In the genomic region with DNA sequence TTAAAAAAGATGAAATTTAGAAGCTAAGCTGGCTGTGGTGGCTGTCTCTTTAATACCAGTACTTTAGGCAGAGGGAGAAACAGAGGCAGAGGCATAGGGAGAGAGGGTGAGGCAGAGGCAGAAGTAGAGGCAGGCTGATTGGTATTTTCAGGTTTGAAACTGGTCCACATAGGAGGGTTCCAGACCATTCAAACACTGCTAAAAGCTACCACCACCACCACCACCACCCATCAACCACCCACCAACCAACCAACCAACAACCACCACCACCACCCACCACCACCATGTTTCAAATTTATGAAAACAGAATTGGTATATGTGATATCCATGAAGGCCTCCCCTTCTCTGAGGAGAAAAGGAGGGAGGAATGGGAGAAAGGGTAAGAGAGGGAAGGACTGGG, we compare ENCODE assay signal across 28 mouse cellular contexts. TPM values are rescaled to one million over a fixed set of nuclear protein-coding genes. Genes with fewer than 3 reads are reported as not detected.
DNase-seq lines count a peak whose midpoint lies in the region; ATAC-seq lines count a peak whose summit lies in the region.
"Had no signal": no experiment of that assay in that cellular context is flagged by ENCODE, and none has a peak within 500 bp of the region (broad histone marks: within the 10 kb centered on the region; RNA-seq: fewer than 3 reads in every experiment).

No protein-coding gene starts in this region.

- DNase-seq in forebrain, embryonic 11.5 days (ENCODE audit: low spot score) = no peak
- DNase-seq in heart, adult 9 months (ENCODE audit: low spot score in 2 of 2) = no peak
- peak; percentile 22 for DNase-seq in midbrain, embryonic 10.5 days (ENCODE audit: low spot score)
- no peak for DNase-seq in thymus, adult 18-20 months
- DNase-seq: adrenal gland, adult 8-10 months; gastrocnemius, postnatal 14 days; heart, postnatal 10 days; kidney, adult 2 months; kidney, postnatal 36 days had no signal

- no peaks in the 10 kb centered on the region for H3K9me3 ChIP-seq in forebrain, embryonic 13.5 days (replicated peaks)
- H3K9me3 ChIP-seq in forebrain, embryonic 11.5 days (ENCODE audit: control insufficient read depth, low read length) = no peaks in the 10 kb centered on the region
- H3K9me3 ChIP-seq in heart, embryonic 15.5 days (replicated peaks) = no peaks in the 10 kb centered on the region
- H3K9me3 ChIP-seq in midbrain, embryonic 10.5 days (replicated peaks) = no peaks in the 10 kb centered on the region
- no peaks in the 10 kb centered on the region for H3K9me3 ChIP-seq in midbrain, embryonic 13.5 days
- no peaks in the 10 kb centered on the region for H3K9me3 ChIP-seq in midbrain, embryonic 15.5 days
- H3K9me3 ChIP-seq: heart, embryonic 12.5 days; intestine, embryonic 15.5 days; limb, embryonic 13.5 days; lung, embryonic 15.5 days; midbrain, embryonic 12.5 days; stomach, embryonic 15.5 days had no signal

- no peaks in the 10 kb centered on the region for H3K36me3 ChIP-seq in forebrain, embryonic 13.5 days (ENCODE audit: poor library complexity, severe bottlenecking)
- H3K36me3 ChIP-seq in forebrain, embryonic 11.5 days (ENCODE audit: control insufficient read depth, insufficient read depth, low read length) = no peaks in the 10 kb centered on the region
- no peaks in the 10 kb centered on the region for H3K36me3 ChIP-seq in heart, embryonic 15.5 days
- H3K36me3 ChIP-seq in midbrain, embryonic 10.5 days = no peaks in the 10 kb centered on the region
- no peaks in the 10 kb centered on the region for H3K36me3 ChIP-seq in midbrain, embryonic 13.5 days
- H3K36me3 ChIP-seq in midbrain, embryonic 15.5 days (replicated peaks) = no peaks in the 10 kb centered on the region
- H3K36me3 ChIP-seq: heart, embryonic 12.5 days; intestine, embryonic 15.5 days; limb, embryonic 13.5 days; lung, embryonic 15.5 days; midbrain, embryonic 12.5 days; stomach, embryonic 15.5 days had no signal

- peaks cover 24% of the 10 kb centered on the region for H3K4me1 ChIP-seq in forebrain, embryonic 13.5 days
- H3K4me1 ChIP-seq in forebrain, embryonic 11.5 days (replicated peaks; ENCODE audit: control insufficient read depth, insufficient read depth, low read length) = no peaks in the 10 kb centered on the region; the same call in 1 of the 2 replicates
- peaks cover 30% of the 10 kb centered on the region for H3K4me1 ChIP-seq in heart, embryonic 15.5 days (replicated peaks)
- H3K4me1 ChIP-seq in midbrain, embryonic 10.5 days = peaks cover 38% of the 10 kb centered on the region
- H3K4me1 ChIP-seq in midbrain, embryonic 13.5 days (replicated peaks) = peaks cover 32% of the 10 kb centered on the region
- peaks cover 26% of the 10 kb centered on the region for H3K4me1 ChIP-seq in midbrain, embryonic 15.5 days

- H3K4me3 ChIP-seq in forebrain, embryonic 13.5 days = no peak overlapping the region
- H3K4me3 ChIP-seq in forebrain, embryonic 11.5 days (ENCODE audit: low read depth, low read length) = no peak overlapping the region
- H3K4me3 ChIP-seq in heart, embryonic 15.5 days = no peak overlapping the region
- no peak overlapping the region for H3K4me3 ChIP-seq in midbrain, embryonic 10.5 days
- no peak overlapping the region; the same call in 1 of the 2 replicates for H3K4me3 ChIP-seq in midbrain, embryonic 13.5 days (replicated peaks)
- no peak overlapping the region for H3K4me3 ChIP-seq in midbrain, embryonic 15.5 days
- H3K4me3 ChIP-seq: erythroblast, embryonic 14.5 days; myocyte had no signal

- H3K4me2 ChIP-seq in forebrain, embryonic 13.5 days = peak overlapping the region; percentile 77; the same call in 1 of the 2 replicates
- H3K4me2 ChIP-seq in forebrain, embryonic 11.5 days (ENCODE audit: low read depth, low read length, severe bottlenecking) = no peak overlapping the region
- H3K4me2 ChIP-seq in heart, embryonic 15.5 days = peak overlapping the region; percentile 99
- H3K4me2 ChIP-seq in midbrain, embryonic 13.5 days (replicated peaks) = no peak overlapping the region; the same call in 1 of the 2 replicates
- peak overlapping the region; percentile 70 for H3K4me2 ChIP-seq in midbrain, embryonic 15.5 days

- no peak overlapping the region for H3K9ac ChIP-seq in forebrain, embryonic 13.5 days
- no peak overlapping the region for H3K9ac ChIP-seq in forebrain, embryonic 11.5 days (ENCODE audit: low read length)
- no peak overlapping the region for H3K9ac ChIP-seq in heart, embryonic 15.5 days
- H3K9ac ChIP-seq in midbrain, embryonic 13.5 days (replicated peaks) = no peak overlapping the region
- no peak overlapping the region for H3K9ac ChIP-seq in midbrain, embryonic 15.5 days

- no peak overlapping the region for H3K27ac ChIP-seq in forebrain, embryonic 13.5 days
- H3K27ac ChIP-seq in forebrain, embryonic 11.5 days (ENCODE audit: low read depth, low read length) = no peak overlapping the region
- no peak overlapping the region for H3K27ac ChIP-seq in heart, embryonic 15.5 days
- H3K27ac ChIP-seq in midbrain, embryonic 10.5 days (replicated peaks) = no peak overlapping the region
- no peak overlapping the region for H3K27ac ChIP-seq in midbrain, embryonic 13.5 days
- no peak overlapping the region for H3K27ac ChIP-seq in midbrain, embryonic 15.5 days
- H3K27ac ChIP-seq: intestine, embryonic 15.5 days; left cerebral cortex, adult 2 months; limb, embryonic 13.5 days; lung, embryonic 15.5 days; stomach, embryonic 15.5 days had no signal

- H3K27me3 ChIP-seq in forebrain, embryonic 13.5 days = peaks cover 62% of the 10 kb centered on the region
- peaks cover 39% of the 10 kb centered on the region for H3K27me3 ChIP-seq in forebrain, embryonic 11.5 days (ENCODE audit: control insufficient read depth, insufficient read depth, low read length)
- H3K27me3 ChIP-seq in heart, embryonic 15.5 days = peaks cover 58% of the 10 kb centered on the region
- peaks cover 77% of the 10 kb centered on the region for H3K27me3 ChIP-seq in midbrain, embryonic 10.5 days (ENCODE audit: low read depth, poor library complexity, severe bottlenecking)
- H3K27me3 ChIP-seq in midbrain, embryonic 13.5 days = peaks cover 47% of the 10 kb centered on the region
- peaks cover 21% of the 10 kb centered on the region for H3K27me3 ChIP-seq in midbrain, embryonic 15.5 days (replicated peaks)

- ATAC-seq in forebrain, embryonic 13.5 days = no peak
- ATAC-seq in forebrain, embryonic 11.5 days (replicated peaks; ENCODE audit: low FRiP score) = no peak
- no peak for ATAC-seq in heart, embryonic 15.5 days (replicated peaks; ENCODE audit: insufficient number of reproducible peaks, insufficient read depth, low FRiP score, low read depth)
- no peak for ATAC-seq in midbrain, embryonic 13.5 days
- ATAC-seq in midbrain, embryonic 15.5 days (replicated peaks) = no peak
- ATAC-seq: activated CD4-positive, CD25-positive, alpha-beta regulatory T cell, adult 4 months had no signal

RNA-seq across cellular contexts. Expression of a gene that starts 2.1 kb away (rescaled TPM):
- 0.63 and 0.92 TPM in 2 replicates for polyA plus RNA-seq in forebrain, embryonic 13.5 days (2015; fragmentation: Nextera tagmentation; extraction: Ambion mirVana)
- polyA plus RNA-seq in forebrain, embryonic 11.5 days (2014; fragmentation: Nextera tagmentation; extraction: Ambion mirVana) = 0.57 and 0.73 TPM in 2 replicates
- polyA plus RNA-seq in heart, embryonic 15.5 days (2015; fragmentation: Nextera tagmentation; extraction: Ambion mirVana) = 0.14 and 0.79 TPM in 2 replicates
- polyA plus RNA-seq in midbrain, embryonic 10.5 days (2016; fragmentation: Nextera tagmentation; extraction: Ambion mirVana) = 0.17 TPM in 1 of 2 replicates, not detected in the other
- 0.35 and 0.50 TPM in 2 replicates for polyA plus RNA-seq in midbrain, embryonic 13.5 days (2015; fragmentation: Nextera tagmentation; extraction: Ambion mirVana)
- 0.45 and 0.57 TPM in 2 replicates for polyA plus RNA-seq in midbrain, embryonic 15.5 days (2015; fragmentation: Nextera tagmentation; extraction: Ambion mirVana)
- polyA plus RNA-seq: cerebellum, adult 2 months; cortical plate, adult 2 months; erythroblast, embryonic 14.5 days; heart, embryonic 12.5 days; intestine, embryonic 15.5 days; kidney, adult 2 months; kidney, embryonic 16.5 days; limb, embryonic 13.5 days; liver, embryonic 11.5 days; liver, embryonic 16.5 days; myocyte; stomach, embryonic 15.5 days had no signal

RNA-seq across cellular contexts. Expression of a gene that starts 13.4 kb away (rescaled TPM):
- 62.8 and 63.5 TPM in 2 replicates for polyA plus RNA-seq in forebrain, embryonic 13.5 days (2015; fragmentation: Nextera tagmentation; extraction: Ambion mirVana)
- 89.4 and 92.9 TPM in 2 replicates for polyA plus RNA-seq in forebrain, embryonic 11.5 days (2014; fragmentation: Nextera tagmentation; extraction: Ambion mirVana)
- polyA plus RNA-seq in heart, embryonic 15.5 days (2015; fragmentation: Nextera tagmentation; extraction: Ambion mirVana) = 115 and 118 TPM in 2 replicates
- 104 and 109 TPM in 2 replicates for polyA plus RNA-seq in midbrain, embryonic 10.5 days (2016; fragmentation: Nextera tagmentation; extraction: Ambion mirVana)
- polyA plus RNA-seq in midbrain, embryonic 13.5 days (2015; fragmentation: Nextera tagmentation; extraction: Ambion mirVana) = 65.2 and 68.5 TPM in 2 replicates
- 42.0 and 52.5 TPM in 2 replicates for polyA plus RNA-seq in midbrain, embryonic 15.5 days (2015; fragmentation: Nextera tagmentation; extraction: Ambion mirVana)
- polyA plus RNA-seq: activated CD4-positive, CD25-positive, alpha-beta regulatory T cell, adult 4 months; erythroblast, embryonic 14.5 days had no signal

RNA-seq across cellular contexts. Expression of a gene that starts 39.2 kb away (rescaled TPM):
- 1.4 and 2.4 TPM in 2 replicates for polyA plus RNA-seq in forebrain, embryonic 13.5 days (2015; fragmentation: Nextera tagmentation; extraction: Ambion mirVana)
- 3.4 TPM in 2 replicates for polyA plus RNA-seq in forebrain, embryonic 11.5 days (2014; fragmentation: Nextera tagmentation; extraction: Ambion mirVana)
- polyA plus RNA-seq in heart, embryonic 15.5 days (2015; fragmentation: Nextera tagmentation; extraction: Ambion mirVana) = 0.21 and 0.77 TPM in 2 replicates
- polyA plus RNA-seq in midbrain, embryonic 10.5 days (2016; fragmentation: Nextera tagmentation; extraction: Ambion mirVana) = 0.25 TPM in 1 of 2 replicates, not detected in the other
- 0.35 and 0.89 TPM in 2 replicates for polyA plus RNA-seq in midbrain, embryonic 13.5 days (2015; fragmentation: Nextera tagmentation; extraction: Ambion mirVana)
- polyA plus RNA-seq in midbrain, embryonic 15.5 days (2015; fragmentation: Nextera tagmentation; extraction: Ambion mirVana) = 0.75 and 0.83 TPM in 2 replicates
- polyA plus RNA-seq: erythroblast, embryonic 14.5 days; heart, embryonic 12.5 days; kidney, adult 2 months; limb, embryonic 13.5 days; liver, embryonic 11.5 days; liver, embryonic 16.5 days; myocyte had no signal

RNA-seq across cellular contexts. Expression of a gene that starts 45.2 kb away (rescaled TPM):
- 1.9 and 4.4 TPM in 2 replicates for polyA plus RNA-seq in forebrain, embryonic 13.5 days (2015; fragmentation: Nextera tagmentation; extraction: Ambion mirVana)
- polyA plus RNA-seq in forebrain, embryonic 11.5 days (2014; fragmentation: Nextera tagmentation; extraction: Ambion mirVana) = 5.3 and 7.3 TPM in 2 replicates
- 0.78 and 1.4 TPM in 2 replicates for polyA plus RNA-seq in heart, embryonic 15.5 days (2015; fragmentation: Nextera tagmentation; extraction: Ambion mirVana)
- 0.21 and 0.79 TPM in 2 replicates for polyA plus RNA-seq in midbrain, embryonic 10.5 days (2016; fragmentation: Nextera tagmentation; extraction: Ambion mirVana)
- polyA plus RNA-seq in midbrain, embryonic 13.5 days (2015; fragmentation: Nextera tagmentation; extraction: Ambion mirVana) = 0.66 and 2.4 TPM in 2 replicates
- 1.6 and 2.3 TPM in 2 replicates for polyA plus RNA-seq in midbrain, embryonic 15.5 days (2015; fragmentation: Nextera tagmentation; extraction: Ambion mirVana)
- polyA plus RNA-seq: activated CD4-positive, CD25-positive, alpha-beta regulatory T cell, adult 4 months; erythroblast, embryonic 14.5 days had no signal

Comparison
In these comparisons a context has a peak if more than half of its experiments do, and no peak if none do; other contexts are left out.
1. H3K4me2 ChIP-seq: peak in forebrain, embryonic 13.5 days (single experiment), heart, embryonic 15.5 days (single experiment) and midbrain, embryonic 15.5 days (single experiment); none in forebrain, embryonic 11.5 days (single experiment) and midbrain, embryonic 13.5 days (single experiment).